Mouse (Mus musculus): ENCODE measurements around the gene Egfl8.

- TF ChIP-seq POLR2A (IDR thresholded peaks at IDR 0.05; ENCODE audit: insufficient read length, low read depth): no peak
- no peak for TF ChIP-seq USF1 (IDR thresholded peaks at IDR 0.05; ENCODE audit: low read depth)
- no peak for TF ChIP-seq TCF12 (IDR thresholded peaks at IDR 0.05; ENCODE audit: insufficient read depth, poor library complexity, severe bottlenecking)
- TF ChIP-seq MAX (IDR thresholded peaks at IDR 0.05; ENCODE audit: low read depth): no peak
- TF ChIP-seq E2F4 (IDR thresholded peaks at IDR 0.05; ENCODE audit: insufficient read depth): no peak
- TF ChIP-seq MYOG (IDR thresholded peaks at IDR 0.05; ENCODE audit: control insufficient read depth in 1 of 3, insufficient read depth in 1 of 3, insufficient read length in 2 of 3, low read depth in 2 of 3): no peak
Measured at GRCm38 (mm10) chr17:34621006-34621405, 5.2 kb upstream of the Egfl8 start.

Data from myocyte (in vitro differentiated cells).